Mouse (Mus musculus): ENCODE measurements around the gene Prr18.
A peak's percentile ranks its signal among the peaks of the same experiment; 100 is the strongest.
"Not testable (repeated sequence)": the region's sequence is repeated elsewhere in the genome, so short reads cannot be mapped to it uniquely, and the experiment has no call there.

Gene Prr18

GRCm38 (mm10) chr17:8337159-8337558 is at the start of gene Prr18:
Prr18 (plus strand) TSS chr17:8337459.
- not testable (repeated sequence) for DNase-seq

GRCm38 (mm10) chr17:8289993-8290679 is 47.1 kb upstream of the Prr18 start:
- DNase-seq = no peak

GRCm38 (mm10) chr17:8290736-8291135 is 46.5 kb upstream of the Prr18 start:
- DNase-seq = no peak

GRCm38 (mm10) chr17:8295825-8296224 is 41.4 kb upstream of the Prr18 start:
- no peak for DNase-seq

- no peak for DNase-seq
Measured at GRCm38 (mm10) chr17:8296313-8296844, 40.9 kb upstream of the Prr18 start.

GRCm38 (mm10) chr17:8297746-8298145 is 39.5 kb upstream of the Prr18 start:
- no peak for DNase-seq

GRCm38 (mm10) chr17:8298281-8298680 is 39.0 kb upstream of the Prr18 start:
- DNase-seq = no peak

- DNase-seq = no peak
Measured at GRCm38 (mm10) chr17:8299524-8299923, 37.7 kb upstream of the Prr18 start.

- no peak for DNase-seq
Measured at GRCm38 (mm10) chr17:8301515-8301914, 35.7 kb upstream of the Prr18 start.

GRCm38 (mm10) chr17:8302772-8303438 is 34.4 kb upstream of the Prr18 start:
- no peak for DNase-seq

GRCm38 (mm10) chr17:8303671-8304070 is 33.6 kb upstream of the Prr18 start:
- DNase-seq = no peak

- DNase-seq = no peak
Measured at GRCm38 (mm10) chr17:8305801-8306200, 31.5 kb upstream of the Prr18 start.

GRCm38 (mm10) chr17:8310838-8311614 is 26.2 kb upstream of the Prr18 start, which contains the start of gene Sft2d1:
Sft2d1 (plus strand) TSS chr17:8311102.
- DNase-seq = peak; percentile 90 to 94

- DNase-seq = no peak
Measured at GRCm38 (mm10) chr17:8311751-8312150, 25.5 kb upstream of the Prr18 start.

GRCm38 (mm10) chr17:8313976-8314375 is 23.3 kb upstream of the Prr18 start:
- DNase-seq = no peak

GRCm38 (mm10) chr17:8316251-8316650 is 21.0 kb upstream of the Prr18 start:
- no peak for DNase-seq

- DNase-seq = not testable (repeated sequence)
Measured at GRCm38 (mm10) chr17:8326877-8327276, 10.4 kb upstream of the Prr18 start.

- no peak for DNase-seq
Measured at GRCm38 (mm10) chr17:8328511-8329174, 8.6 kb upstream of the Prr18 start.

- no peak for DNase-seq
Measured at GRCm38 (mm10) chr17:8330602-8331001, 6.7 kb upstream of the Prr18 start.

GRCm38 (mm10) chr17:8339666-8340374 is 2.6 kb downstream of the Prr18 start:
- DNase-seq = no peak

- DNase-seq = no peak
Measured at GRCm38 (mm10) chr17:8340407-8341359, 3.4 kb downstream of the Prr18 start.
